Mouse (Mus musculus) CH12.LX (cell line): ENCODE data around the gene Parvg. TPM values are rescaled to one million over a fixed set of nuclear protein-coding genes. Genes with fewer than 3 reads are reported as not detected.

ENCODE experiments used
- polyA plus RNA-seq: library from polyadenylated mRNA; unstranded; fragments of >175 nt; gene quantifications from 2 replicates; pipeline ENCODE4 v1.2.1, GENCODE M21; 2012; ENCODE audit warnings: low read depth; ENCODE audit not compliant: insufficient read length
- total RNA-seq, 2 experiments: library from RNA; depleted of rRNA; stranded (reverse); fragments of 300-350 nt in 1 of 2; fragments of >200 nt in 1 of 2; gene quantifications; 2 replicates each; pipeline ENCODE4 v1.2.3; 2012 to 2014

Gene Parvg
- total and polyA plus RNA-seq, 3 experiments, result 93.7 to 140 (median 98.3) TPM

Other genes with a start within 250 kb of the Parvg start
- gene Sult4a1, start 218.3 kb upstream of the Parvg start, total RNA-seq (2012; rRNA removed), result not detected in 2 replicates
- not detected in 2 replicates for gene Sult4a1, start 218.3 kb upstream of the Parvg start, total RNA-seq (2014; rRNA removed)
- not detected in 2 replicates for gene Sult4a1, start 218.3 kb upstream of the Parvg start, polyA plus RNA-seq
- not detected in 2 replicates for gene Pnpla5, start 200.9 kb upstream of the Parvg start, total RNA-seq (2012; rRNA removed)
- gene Pnpla5, start 200.9 kb upstream of the Parvg start, total RNA-seq (2014; rRNA removed), result not detected in 2 replicates
- not detected in 2 replicates for gene Pnpla5, start 200.9 kb upstream of the Parvg start, polyA plus RNA-seq
- 1.1 and 3.2 TPM in 2 replicates for gene Pnpla3, start 156.2 kb upstream of the Parvg start, total RNA-seq (2012; rRNA removed)
- gene Pnpla3, start 156.2 kb upstream of the Parvg start, total RNA-seq (2014; rRNA removed), result 0.96 and 2.2 TPM in 2 replicates
- gene Pnpla3, start 156.2 kb upstream of the Parvg start, polyA plus RNA-seq, result 0.41 TPM in 1 of 2 replicates, not detected in the other
- gene Samm50, start 131.8 kb upstream of the Parvg start, total RNA-seq (2012; rRNA removed), result 55.3 and 63.8 TPM in 2 replicates
- 79.3 and 85.9 TPM in 2 replicates for gene Samm50, start 131.8 kb upstream of the Parvg start, total RNA-seq (2014; rRNA removed)
- 132 and 135 TPM in 2 replicates for gene Samm50, start 131.8 kb upstream of the Parvg start, polyA plus RNA-seq
- 0.04 and 0.17 TPM in 2 replicates for gene Parvb, start 92.0 kb upstream of the Parvg start, total RNA-seq (2012; rRNA removed)
- gene Parvb, start 92.0 kb upstream of the Parvg start, total RNA-seq (2014; rRNA removed), result not detected in 2 replicates
- gene Parvb, start 92.0 kb upstream of the Parvg start, polyA plus RNA-seq, result 2.3 and 4.2 TPM in 2 replicates
- not detected in 2 replicates for gene Shisal1, start 123.1 kb downstream of the Parvg start, total RNA-seq (2012; rRNA removed)
- not detected in 2 replicates for gene Shisal1, start 123.1 kb downstream of the Parvg start, total RNA-seq (2014; rRNA removed)
- gene Shisal1, start 123.1 kb downstream of the Parvg start, polyA plus RNA-seq, result not detected in 2 replicates
- not detected in 2 replicates for gene Rtl6, start 233.8 kb downstream of the Parvg start, total RNA-seq (2012; rRNA removed)
- gene Rtl6, start 233.8 kb downstream of the Parvg start, total RNA-seq (2014; rRNA removed), result 0.04 TPM in 1 of 2 replicates, not detected in the other
- gene Rtl6, start 233.8 kb downstream of the Parvg start, polyA plus RNA-seq, result not detected in 2 replicates